ENCODE assay signal across 29 mouse cellular contexts in the genomic region with DNA sequence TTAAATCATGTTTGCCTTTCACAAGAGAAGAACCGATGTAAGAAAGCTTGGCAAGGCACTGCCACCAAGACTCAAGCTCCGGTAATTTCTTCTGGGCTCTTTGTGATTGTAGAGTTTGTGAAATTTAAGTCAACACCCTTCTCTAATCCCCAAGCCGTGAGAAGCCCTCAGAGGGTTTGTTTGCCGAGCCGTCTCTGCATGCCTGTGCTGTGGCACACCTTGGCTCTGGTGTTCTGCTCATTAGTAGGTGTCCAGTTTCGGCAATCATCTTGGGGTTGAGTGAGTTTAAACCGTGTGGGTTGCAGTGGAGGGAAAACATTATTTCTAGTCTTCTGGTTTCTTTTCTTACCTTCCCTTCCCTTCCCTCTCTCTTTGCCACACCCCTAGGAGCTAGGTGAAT. TPM values are rescaled to one million over a fixed set of nuclear protein-coding genes. Genes with fewer than 3 reads are reported as not detected.
DNase-seq lines count a peak whose midpoint lies in the region; ATAC-seq and TF ChIP-seq lines count a peak whose summit lies in the region.
"Had no signal": no experiment of that assay in that cellular context is flagged by ENCODE, and none has a peak within 500 bp of the region (broad histone marks: within the 10 kb centered on the region; RNA-seq: fewer than 3 reads in every experiment).

No protein-coding gene starts in this region.

- no peak overlapping the region for H3K4me3 ChIP-seq in liver, adult 2 months (ENCODE audit: insufficient read depth, low read depth, low read length)
- no peak overlapping the region for H3K4me3 ChIP-seq in lung, embryonic 16.5 days (ENCODE audit: low read length)
- H3K4me3 ChIP-seq: embryonic facial prominence, embryonic 12.5 days; forebrain, embryonic 10.5 days; forebrain, embryonic 13.5 days; heart, adult 2 months; heart, embryonic 10.5 days; heart, embryonic 13.5 days had no signal

- no peak for TF ChIP-seq CTCF in liver, adult 2 months (IDR thresholded peaks at IDR 0.05; ENCODE audit: low read depth, low read length)

- peak overlapping the region; percentile 63 for H3K27ac ChIP-seq in liver, adult 2 months (replicated peaks; ENCODE audit: insufficient read depth, low read depth, low read length)
- H3K27ac ChIP-seq in lung, embryonic 16.5 days (ENCODE audit: low read length): no peak overlapping the region; the same call in 1 of the 2 replicates
- H3K27ac ChIP-seq: embryonic facial prominence, embryonic 12.5 days; forebrain, embryonic 10.5 days; forebrain, embryonic 13.5 days; heart, adult 2 months; heart, embryonic 10.5 days; heart, embryonic 13.5 days; hindbrain, embryonic 14.5 days had no signal

- H3K9me3 ChIP-seq in lung, embryonic 16.5 days (ENCODE audit: control insufficient read depth, low read length): no peaks in the 10 kb centered on the region
- H3K9me3 ChIP-seq: embryonic facial prominence, embryonic 12.5 days; forebrain, embryonic 10.5 days; forebrain, embryonic 13.5 days; heart, embryonic 10.5 days; heart, embryonic 13.5 days had no signal

- H3K9ac ChIP-seq in liver, adult 2 months (ENCODE audit: low read depth, low read length): no peak overlapping the region
- no peak overlapping the region for H3K9ac ChIP-seq in lung, embryonic 16.5 days (ENCODE audit: low read length)
- H3K9ac ChIP-seq: embryonic facial prominence, embryonic 12.5 days; forebrain, embryonic 13.5 days; heart, embryonic 13.5 days; hindbrain, embryonic 14.5 days had no signal

- H3K36me3 ChIP-seq in liver, adult 2 months (ENCODE audit: control insufficient read depth, insufficient read depth, low read length): no peaks in the 10 kb centered on the region
- no peaks in the 10 kb centered on the region for H3K36me3 ChIP-seq in lung, embryonic 16.5 days (ENCODE audit: control insufficient read depth, insufficient read depth, low read length)
- H3K36me3 ChIP-seq: embryonic facial prominence, embryonic 12.5 days; forebrain, embryonic 10.5 days; G1E; heart, embryonic 10.5 days had no signal

- H3K4me2 ChIP-seq in lung, embryonic 16.5 days (ENCODE audit: low read depth, low read length): no peak overlapping the region
- H3K4me2 ChIP-seq: embryonic facial prominence, embryonic 12.5 days; forebrain, embryonic 13.5 days; heart, embryonic 13.5 days; hindbrain, embryonic 14.5 days had no signal

- DNase-seq in liver, adult 2 months (ENCODE audit: extremely low read depth, low read depth, low spot score): no peak
- DNase-seq in liver: no peak
- no peak for DNase-seq in lung, postnatal 10 days
- peak; percentile 67 for DNase-seq in lung, postnatal 36 days
- DNase-seq in kidney, adult 18-20 months: no peak
- DNase-seq in kidney, postnatal 25 days: no peak
- DNase-seq: adrenal gland, postnatal 10 days; adrenal gland, postnatal 36 days; B cell, adult 2 months; cerebellum, adult 18-20 months; cerebellum, adult 9-10 months; cerebellum, postnatal 14 days; gastrocnemius, postnatal 10 days; gastrocnemius, postnatal 36 days; heart, adult 2 months; heart, postnatal 14 days; heart, postnatal 4 days had no signal

- 68% methylated on average over 7 of the region's 7 CpGs for WGBS in liver, adult 2 months
- 63% methylated on average over 7 of the region's 7 CpGs for WGBS in lung, embryonic 16.5 days

- H3K4me1 ChIP-seq in liver, adult 2 months (ENCODE audit: control insufficient read depth, insufficient read depth, low read length): peaks cover 50% of the 10 kb centered on the region
- H3K4me1 ChIP-seq in lung, embryonic 16.5 days (replicated peaks; ENCODE audit: control insufficient read depth, insufficient read depth, low read length): 0 out of 2 replicates have a peak, but pooled peaks cover 6% of the 10 kb centered on the region
- H3K4me1 ChIP-seq: forebrain, embryonic 13.5 days had no signal

- no peaks in the 10 kb centered on the region for H3K79me2 ChIP-seq in liver, adult 2 months (ENCODE audit: control insufficient read depth, insufficient read depth, low read length)

- TF ChIP-seq POLR2A in liver, adult 2 months (IDR thresholded peaks at IDR 0.05; ENCODE audit: extremely low read depth, insufficient read depth, low read length): no peak

- H3K27me3 ChIP-seq in liver, adult 2 months (ENCODE audit: control insufficient read depth, insufficient read depth, low read length): no peaks in the 10 kb centered on the region
- no peaks in the 10 kb centered on the region for H3K27me3 ChIP-seq in lung, embryonic 16.5 days (ENCODE audit: control insufficient read depth, insufficient read depth, low read depth, low read length)
- H3K27me3 ChIP-seq: CH12.LX; embryonic facial prominence, embryonic 12.5 days; forebrain, embryonic 13.5 days; heart, embryonic 13.5 days; Patski had no signal

- peak; percentile 48 for ATAC-seq in lung, embryonic 16.5 days (ENCODE audit: low read depth)
- ATAC-seq: forebrain, embryonic 13.5 days; forebrain, embryonic 16.5 days; Patski had no signal

RNA-seq across cellular contexts. Expression of gene Gm10309, which starts 21.0 kb away (rescaled TPM):
- 0.07 TPM in 1 of 2 replicates, not detected in the other for total RNA-seq in liver, adult 2 months (2014; rRNA removed)
- not detected in 2 replicates for polyA plus RNA-seq in liver, adult 2 months (2012; rRNA removed)
- 0.54 and 0.55 TPM in 2 replicates for polyA plus RNA-seq in lung, embryonic 16.5 days (2015; fragmentation: Nextera tagmentation; extraction: Ambion mirVana)
- total RNA-seq: adrenal gland, postnatal 36 days; gastrocnemius, postnatal 36 days; granulocyte monocyte progenitor cell, adult 5-6 weeks; heart, adult 2 months; heart, postnatal 14 days had no signal
- polyA plus RNA-seq: G1E, Patski had no signal
